Mouse (Mus musculus) liver, adult (tissue): Measurements from ENCODE around the gene Nrros.
A peak's percentile ranks its signal among the peaks of the same experiment; 100 is the strongest.

Experiments used
- GATA4 ChIP-seq: IDR thresholded peaks from 2 replicates; pipeline ENCODE4 v1.6.1; 2014; ENCODE audit warnings: mild to moderate bottlenecking, low read length; ENCODE audit not compliant: insufficient replicate concordance

The Nrros gene

DNA sequence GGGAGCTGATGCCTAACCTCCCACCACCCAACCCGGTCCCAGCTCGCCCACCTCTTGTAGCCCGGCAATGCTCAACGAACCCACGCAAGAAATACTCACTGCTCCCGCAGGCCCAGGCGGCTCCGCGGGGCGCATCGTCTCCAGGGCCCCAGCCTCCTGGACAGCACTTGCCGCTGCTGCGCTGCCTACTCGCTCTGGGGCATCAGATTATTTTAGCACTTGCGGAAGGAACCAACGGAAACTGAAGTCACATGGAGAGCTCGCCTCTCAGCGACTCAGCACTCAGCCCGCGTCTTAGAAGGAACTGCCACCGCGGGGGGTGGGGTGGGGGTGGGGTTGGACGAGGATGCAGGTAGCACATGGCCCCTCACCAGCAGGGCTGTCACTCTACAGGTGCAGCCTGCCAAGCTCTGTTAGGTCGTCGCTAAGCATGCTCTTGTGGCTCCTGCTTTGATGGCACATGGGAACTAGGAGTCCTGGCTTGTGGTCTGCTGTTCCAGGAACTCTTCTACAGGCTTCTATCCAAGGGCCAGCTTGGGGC, at the start of gene Nrros:
Gene Nrros (minus strand): TSS at position 314 of the 541 bp plus-strand sequence.
- no peak for TF ChIP-seq GATA4

- no peak for TF ChIP-seq GATA4
Measured at GRCm38 (mm10) chr16:32214804-32215576, 49.6 kb upstream of the Nrros start.

GRCm38 (mm10) chr16:32214156-32214555, 48.8 kb upstream of the Nrros start:
- TF ChIP-seq GATA4, result no peak

- TF ChIP-seq GATA4, result no peak
Measured at GRCm38 (mm10) chr16:32204902-32205301, 39.5 kb upstream of the Nrros start.

GRCm38 (mm10) chr16:32202681-32203080, 37.3 kb upstream of the Nrros start:
- TF ChIP-seq GATA4, result no peak

DNA sequence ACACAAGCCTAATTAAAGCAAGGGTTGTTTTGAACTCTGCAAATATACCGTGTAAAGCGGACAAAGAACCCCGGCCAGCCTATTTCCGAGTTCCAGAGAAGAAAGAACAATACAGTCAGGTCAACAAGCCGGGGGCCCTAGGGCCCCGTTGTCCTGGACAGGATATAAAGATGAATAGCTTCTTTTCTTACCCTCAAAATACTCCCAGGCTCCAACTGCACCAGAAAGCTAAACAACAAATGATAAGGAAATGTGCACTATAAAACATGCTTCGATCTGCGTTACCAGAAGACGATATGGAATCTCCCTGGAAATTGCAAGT, 35.6 kb upstream of the Nrros start:
- no peak; the same call in 1 of the 2 replicates for TF ChIP-seq GATA4

DNA sequence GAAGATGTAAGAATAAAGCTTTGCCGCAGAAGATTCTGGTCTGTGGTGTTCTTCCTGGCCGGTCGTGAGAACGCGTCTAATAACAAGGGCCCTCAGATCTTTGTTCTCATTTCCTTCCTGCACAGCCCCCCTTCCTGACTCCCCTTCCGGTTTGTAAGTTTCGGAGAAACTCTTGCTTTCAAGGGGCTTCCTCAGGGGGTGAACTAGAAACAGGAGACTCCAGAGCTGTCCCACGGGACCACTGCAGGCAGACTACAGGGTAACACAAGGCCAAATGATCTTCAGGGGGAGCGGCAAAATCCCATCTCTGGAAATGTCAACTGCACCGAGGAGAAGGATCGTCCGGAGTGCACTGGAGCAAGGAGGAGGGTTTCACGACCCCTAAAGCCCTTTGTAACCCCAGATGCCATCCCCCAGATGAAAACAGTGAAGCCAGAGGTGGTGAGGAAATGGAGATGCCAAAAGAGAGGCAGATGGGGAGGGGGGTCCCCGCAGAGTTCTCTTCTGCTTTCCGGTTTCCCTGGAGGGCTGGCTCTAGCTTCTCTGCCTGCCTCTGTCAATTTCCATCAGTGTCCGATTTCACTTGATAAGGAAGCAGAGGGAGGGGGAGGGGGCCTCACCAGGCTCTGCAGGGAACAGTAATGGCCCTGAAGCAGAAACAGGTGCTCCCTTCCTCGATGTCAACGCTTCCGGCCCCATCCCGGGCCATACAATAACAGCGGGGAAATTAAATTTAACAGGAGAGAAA, 35.0 kb upstream of the Nrros start:
- no peak for TF ChIP-seq GATA4

- no peak for TF ChIP-seq GATA4
Measured at GRCm38 (mm10) chr16:32190011-32190441, 24.6 kb upstream of the Nrros start.

GRCm38 (mm10) chr16:32189109-32189508, 23.7 kb upstream of the Nrros start:
- peak; percentile 19; the same call in 1 of the 2 replicates for TF ChIP-seq GATA4

DNA sequence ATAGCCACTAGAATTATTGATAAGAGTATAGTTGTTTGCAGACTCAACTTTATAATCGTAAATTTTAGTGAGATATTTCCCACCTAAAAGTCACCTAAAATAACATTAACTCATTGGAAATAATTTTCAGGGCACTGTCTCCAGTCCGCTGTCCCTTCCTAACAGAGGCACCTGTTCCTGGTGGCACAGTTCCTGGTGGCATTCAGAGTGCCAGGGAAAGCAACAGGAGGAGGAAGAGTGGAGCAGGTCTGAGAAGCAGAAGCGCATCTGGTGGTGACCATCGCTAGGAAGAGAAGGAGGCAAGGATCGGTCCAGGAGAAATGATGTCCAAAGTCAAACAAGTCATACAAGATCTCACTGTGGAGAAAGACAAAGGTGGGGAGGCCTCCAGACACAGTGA, 20.7 kb upstream of the Nrros start:
- TF ChIP-seq GATA4, result no peak

GRCm38 (mm10) chr16:32179333-32179901, 14.0 kb upstream of the Nrros start, which contains the start of gene Bex6:
Gene Bex6, plus strand, starts transcription at chr16:32179823.
- no peak for TF ChIP-seq GATA4

- TF ChIP-seq GATA4, result peak; percentile 15; the same call in 1 of the 2 replicates
Measured at GRCm38 (mm10) chr16:32176896-32177686, 11.7 kb upstream of the Nrros start.

GRCm38 (mm10) chr16:32175029-32175428, 9.6 kb upstream of the Nrros start:
- no peak for TF ChIP-seq GATA4

DNA sequence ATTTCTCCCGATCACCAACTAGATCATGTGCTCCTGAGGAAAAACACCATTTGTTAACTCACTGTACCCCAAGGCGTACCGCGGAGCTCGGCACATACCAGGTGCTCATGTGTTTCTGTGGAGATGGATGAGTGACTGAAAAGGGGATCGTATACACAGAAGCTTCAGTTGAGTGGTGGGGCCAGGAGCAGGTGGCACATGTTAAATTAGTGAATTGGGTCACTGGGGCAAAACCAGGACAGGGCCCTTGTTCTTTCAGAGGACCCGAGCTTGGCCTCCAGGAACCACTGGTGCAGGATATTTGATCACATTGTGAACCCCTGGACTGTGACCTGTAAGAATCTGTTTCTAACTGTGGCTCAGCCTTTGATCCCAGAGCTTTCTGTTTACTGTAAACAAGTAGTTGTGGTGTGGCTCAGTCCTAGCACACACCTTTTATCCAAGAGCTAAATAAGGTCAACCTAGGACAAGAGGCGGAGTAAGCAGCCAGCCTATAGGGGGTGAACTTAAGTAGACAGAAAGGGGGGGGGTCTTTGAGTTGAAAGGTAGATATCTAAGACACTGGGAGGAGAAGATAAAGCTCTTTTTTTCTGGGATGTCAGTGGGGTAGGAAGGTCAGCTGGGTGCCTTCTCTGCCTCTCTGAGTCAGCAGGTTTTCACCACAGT, 9.1 kb upstream of the Nrros start:
- no peak for TF ChIP-seq GATA4
